Mouse (Mus musculus) CH12.LX (cell line): Measurements from ENCODE around the gene Ppil3. TPM values are rescaled to one million over a fixed set of nuclear protein-coding genes. Genes with fewer than 3 reads are reported as not detected.

ENCODE experiments used
- DNase-seq: peaks from one replicate; pipeline ENCODE4 v3.0.0-alpha.2; 2013; ENCODE audit errors: extremely low read depth
- H3K27ac ChIP-seq: 2 replicates; pipeline ENCODE4 v1.5.1; 2012; ENCODE audit warnings: low read depth, mild to moderate bottlenecking, control low read depth, moderate library complexity; ENCODE audit not compliant: insufficient read depth
- H3K27me3 ChIP-seq: replicated peaks from 2 replicates; pipeline ENCODE3; 2012; ENCODE audit warnings: inconsistent platforms
- H3K36me3 ChIP-seq, 2 experiments: replicated peaks in 1 of 2; 2 replicates each; pipeline versions ENCODE3 to v1.6.1; 2012; ENCODE audit warnings: inconsistent platforms in 1 of 2, low read length in 1 of 2, mild to moderate bottlenecking in 1 of 2, mixed read lengths in 1 of 2, moderate library complexity in 1 of 2; ENCODE audit not compliant: control insufficient read depth in 1 of 2, insufficient read depth in 1 of 2
- H3K4me1 ChIP-seq, 2 experiments: 2 replicates each; pipeline ENCODE4 v1.6.1; 2012; ENCODE audit warnings: inconsistent platforms in 1 of 2, moderate library complexity in 1 of 2; ENCODE audit not compliant: insufficient read depth in 2 of 2, control insufficient read depth in 1 of 2
- H3K4me2 ChIP-seq: 2 replicates; pipeline ENCODE4 v1.6.1; 2012; ENCODE audit warnings: low read depth, mild to moderate bottlenecking, control low read depth; ENCODE audit not compliant: poor library complexity, insufficient read depth, severe bottlenecking
- H3K4me3 ChIP-seq, 3 experiments: fragments of 150-350 bp in 1 of 3; sonication (generic) in 1 of 3; replicated peaks in 1 of 3; 2 replicates each; pipeline versions ENCODE3 to v1.5.1; 2011 to 2012; ENCODE audit warnings: low read depth in 2 of 3, low read length in 2 of 3, mild to moderate bottlenecking in 2 of 3, moderate library complexity in 2 of 3, control low read depth in 1 of 3, improper control_type of control experiment in 1 of 3, inconsistent platforms in 1 of 3, mixed read lengths in 1 of 3; ENCODE audit not compliant: poor library complexity in 1 of 3
- H3K79me2 ChIP-seq: replicated peaks from 2 replicates; pipeline ENCODE4 v1.6.1; 2012; ENCODE audit warnings: mild to moderate bottlenecking, moderate library complexity; ENCODE audit not compliant: control insufficient read depth, poor library complexity, insufficient read depth, severe bottlenecking; ENCODE audit errors: extremely low read depth
- H3K9ac ChIP-seq: 2 replicates; pipeline ENCODE4 v1.6.1; 2012; ENCODE audit warnings: low read depth, mild to moderate bottlenecking, control low read depth, moderate library complexity; ENCODE audit not compliant: insufficient read depth
- H3K9me3 ChIP-seq: replicated peaks from 2 replicates; pipeline ENCODE3; 2012; ENCODE audit warnings: low read length, inconsistent platforms, mixed read lengths
- CTCF ChIP-seq, 2 experiments: IDR thresholded peaks in 1 of 2; conservative IDR thresholded peaks in 1 of 2; 2 replicates each; pipeline ENCODE4 v1.5.1; 2011 to 2012; ENCODE audit warnings: low read depth in 2 of 2, low read length in 2 of 2, improper control_type of control experiment in 1 of 2, inconsistent platforms in 1 of 2, mild to moderate bottlenecking in 1 of 2, moderate library complexity in 1 of 2
- ELF1 ChIP-seq: IDR thresholded peaks from 2 replicates; pipeline ENCODE4 v1.6.1; 2014; ENCODE audit warnings: low read depth, mild to moderate bottlenecking, inconsistent platforms, low read length, improper control_type of control experiment
- ETS1 ChIP-seq: conservative IDR thresholded peaks from 2 replicates; pipeline ENCODE4 v1.6.1; 2012; ENCODE audit warnings: low read depth, mild to moderate bottlenecking, inconsistent platforms, low read length, improper control_type of control experiment, moderate library complexity
- HCFC1 ChIP-seq: IDR thresholded peaks from 2 replicates; pipeline ENCODE4 v1.6.1; 2012; ENCODE audit warnings: low read depth, mild to moderate bottlenecking, inconsistent platforms, low read length, improper control_type of control experiment
- JUND ChIP-seq: conservative IDR thresholded peaks from 2 replicates; pipeline ENCODE4 v1.6.1; 2011; ENCODE audit warnings: low read depth, low read length, improper control_type of control experiment
- MAX ChIP-seq: IDR thresholded peaks from 2 replicates; pipeline ENCODE4 v1.6.1; 2011; ENCODE audit warnings: low read length, improper control_type of control experiment
- MAZ ChIP-seq: IDR thresholded peaks from 2 replicates; pipeline ENCODE4 v1.6.1; 2012; ENCODE audit warnings: low read depth, mild to moderate bottlenecking, inconsistent platforms, low read length, improper control_type of control experiment, moderate library complexity
- MXI1 ChIP-seq: IDR thresholded peaks from 2 replicates; pipeline ENCODE4 v1.6.1; 2011; ENCODE audit warnings: mild to moderate bottlenecking, low read depth, low read length, improper control_type of control experiment
- MYC ChIP-seq: IDR thresholded peaks from 2 replicates; pipeline ENCODE4 v1.6.1; 2011; ENCODE audit warnings: low read depth, mild to moderate bottlenecking, improper control_type of control experiment, low read length
- NELFE ChIP-seq: IDR thresholded peaks from 2 replicates; pipeline ENCODE4 v1.6.1; 2011; ENCODE audit warnings: low read depth, low read length, improper control_type of control experiment
- NRF1 ChIP-seq: IDR thresholded peaks from 2 replicates; pipeline ENCODE4 v1.6.1; 2014; ENCODE audit warnings: low read depth, mild to moderate bottlenecking, inconsistent platforms, low read length, improper control_type of control experiment, moderate library complexity
- POLR2A ChIP-seq: IDR thresholded peaks from 2 replicates; pipeline ENCODE4 v1.6.1; 2011; ENCODE audit warnings: low read depth, mild to moderate bottlenecking, improper control_type of control experiment, low read length
- POLR2AphosphoS2 ChIP-seq: IDR thresholded peaks from 2 replicates; pipeline ENCODE4 v1.6.1; 2011; ENCODE audit warnings: low read depth, low read length, improper control_type of control experiment
- SIN3A ChIP-seq: IDR thresholded peaks from 2 replicates; pipeline ENCODE4 v1.6.1; 2012; ENCODE audit warnings: low read length, improper control_type of control experiment, inconsistent platforms
- TBP ChIP-seq: conservative IDR thresholded peaks from 2 replicates; pipeline ENCODE4 v1.6.1; 2011; ENCODE audit warnings: low read depth, low read length, improper control_type of control experiment
- TCF12 ChIP-seq: IDR thresholded peaks from 2 replicates; pipeline ENCODE4 v1.6.1; 2014; ENCODE audit warnings: low read depth, mild to moderate bottlenecking, inconsistent platforms, low read length, improper control_type of control experiment
- USF2 ChIP-seq: conservative IDR thresholded peaks from 2 replicates; pipeline ENCODE4 v1.6.1; 2011; ENCODE audit warnings: low read depth, low read length, improper control_type of control experiment
- ZMIZ1 ChIP-seq: IDR thresholded peaks from 2 replicates; pipeline ENCODE4 v1.6.1; 2012; ENCODE audit warnings: low read depth, mild to moderate bottlenecking, inconsistent platforms, low read length, improper control_type of control experiment
- dilution Hi-C: fragments of 300-500 bp; cut with MboI; formaldehyde crosslinking; loops from 2 replicates; pipeline ENCODE4 v1.14.3; 2020; ENCODE audit warnings: low sequenced_read_pairs; ENCODE audit not compliant: extremely low pct_unique_long_range_greater_than_20kb, extremely low pct_ligation_motif_present
- in situ Hi-C: fragments of 300-500 bp; cut with MboI; formaldehyde crosslinking; loops from 3 replicates; pipeline ENCODE4 v1.14.3; 2019; ENCODE audit warnings: low sequenced_read_pairs, low pct_ligation_motif_present, low pct_unique_long_range_greater_than_20kb, mixed read lengths
- polyA plus RNA-seq: library from polyadenylated mRNA; unstranded; fragments of >175 nt; gene quantifications from 2 replicates; pipeline ENCODE4 v1.2.1, GENCODE M21; 2012; ENCODE audit warnings: low read depth; ENCODE audit not compliant: insufficient read length
- total RNA-seq, 2 experiments: library from RNA; depleted of rRNA; stranded (reverse); fragments of 300-350 nt in 1 of 2; fragments of >200 nt in 1 of 2; gene quantifications; 2 replicates each; pipeline ENCODE4 v1.2.3; 2012 to 2014

Ppil3 gene
- total and polyA plus RNA-seq, 3 experiments, result 66.1 to 161 (median 103) TPM

DNA sequence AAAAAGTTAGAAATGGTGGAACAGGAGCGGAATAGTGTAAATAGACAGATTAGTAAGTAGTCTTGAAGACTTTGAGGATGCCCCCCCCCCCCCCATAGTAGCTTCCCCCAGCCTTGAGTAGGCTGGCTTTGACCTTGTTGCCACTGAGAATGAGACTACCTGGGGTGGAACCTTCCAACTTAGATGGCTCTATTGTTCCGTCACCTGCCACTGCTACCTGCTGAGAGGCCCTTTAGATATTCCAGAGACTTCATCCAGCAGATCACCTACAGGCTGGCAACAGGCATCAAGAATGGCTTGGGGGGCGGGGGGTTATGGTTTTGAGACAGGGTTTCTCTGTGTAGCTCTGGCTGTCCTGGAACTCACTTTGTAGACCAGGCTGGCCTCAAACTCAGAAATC is 20.7 kb downstream of the Ppil3 start:
- Histone ChIP-seq H3K9me3 (no peaks in the 10 kb centered on the region), H3K79me2 (peaks cover 34% of the 10 kb centered on the region), H3K4me3 (no peak overlapping the region), H3K9ac (peak overlapping the region; percentile 100), H3K27ac (no peak overlapping the region)
- no peak for DNase-seq
- TF ChIP-seq MAZ, result no peak
- TF ChIP-seq NRF1, result no peak
- TF ChIP-seq ELF1, result no peak
- no peak for TF ChIP-seq ETS1
- TF ChIP-seq SIN3A, result no peak
- no peak for TF ChIP-seq TCF12
- TF ChIP-seq JUND, result no peak
- TF ChIP-seq MAX, result no peak
- TF ChIP-seq HCFC1, result no peak
- no peak for TF ChIP-seq CTCF (conservative IDR thresholded peaks at IDR 0.05 in 1 of 2, IDR thresholded peaks at IDR 0.05 in 1 of 2; ENCODE audit: low read depth in 2 of 2, low read length in 2 of 2)
- TF ChIP-seq, all 38 proteins: peak for 0
- Histone ChIP-seq H3K4me1 (peaks cover 6 to 26% of the 10 kb centered on the region in 2 experiments; a peak in 3 of 4 replicates), H3K27me3 (no peaks in the 10 kb centered on the region), H3K36me3 (peaks cover 15 to 36% of the 10 kb centered on the region in 2 experiments), H3K4me2 (no peak overlapping the region)
- in situ Hi-C loops, result no loop called here
- dilution Hi-C loops, result no loop called here

DNA sequence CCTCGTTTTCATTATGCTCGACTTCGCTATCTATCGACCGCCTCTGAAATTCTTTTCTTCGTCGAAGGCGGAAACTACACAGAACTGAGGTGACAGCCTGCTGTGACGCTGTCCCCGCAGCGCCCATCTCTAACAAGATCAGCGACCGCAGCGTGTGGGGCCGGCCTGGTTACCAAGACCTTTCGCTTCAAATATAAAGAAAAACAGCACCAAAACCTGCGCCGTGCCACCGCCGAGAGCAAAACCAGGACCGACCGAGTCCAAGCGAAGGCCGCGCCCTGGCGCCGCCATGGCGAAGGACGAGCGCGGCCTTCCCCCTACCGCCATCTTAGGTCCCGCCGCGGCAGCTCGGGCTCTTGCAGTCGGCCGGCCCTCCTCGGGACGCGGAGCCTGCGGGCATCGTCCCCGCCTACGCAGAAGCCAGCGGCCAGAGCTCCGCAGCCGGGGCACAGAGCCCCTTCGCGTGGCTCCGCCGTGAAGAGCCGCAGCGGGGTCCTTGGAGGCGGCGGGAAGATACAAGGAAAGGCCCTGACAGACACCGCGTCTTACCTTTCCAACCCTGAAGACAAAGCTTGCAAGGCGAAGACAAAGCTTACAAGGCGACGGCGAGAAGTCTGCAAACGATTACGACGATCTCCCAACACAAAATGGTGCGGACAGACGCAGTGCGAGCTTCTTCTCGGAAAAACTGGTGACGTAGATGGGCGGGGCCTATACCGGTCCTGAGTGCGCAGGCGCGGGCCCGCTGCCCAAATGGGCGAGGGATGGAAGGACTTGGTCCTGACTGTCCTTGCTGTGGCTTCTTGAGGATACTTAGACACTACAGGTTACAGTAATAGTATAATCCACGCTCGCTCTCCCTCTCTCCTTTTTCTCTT is 21.7 kb downstream of the Ppil3 start, which contains the start of gene Clk1:
Gene Clk1, minus strand, starts transcription at position 696 of the 878 bp plus-strand sequence.
- Histone ChIP-seq H3K27ac (peak within 1 kb of the TSS; percentile 83), H3K9me3 (no peaks in the 10 kb centered on the region), H3K4me2 (peak within 1 kb of the TSS; percentile 37; the same call in 1 of the 2 replicates), H3K27me3 (no peaks in the 10 kb centered on the region), H3K9ac (peak within 1 kb of the TSS; percentile 100), H3K4me1 (peaks cover 6 to 32% of the 10 kb centered on the region in 2 experiments; a peak in 3 of 4 replicates)
- dilution Hi-C loops, result no loop called here
- in situ Hi-C loops, result no loop called here
- peak; percentile 89 for DNase-seq
- TF ChIP-seq USF2 (no peak), NRF1 (peak; percentile 93), HCFC1 (peak; percentile 5), MAX (peak; percentile 21; the same call in 1 of the 2 replicates), POLR2AphosphoS2 (peak; percentile 93), POLR2A (peak; percentile 99), ZMIZ1 (peak; percentile 82), TBP (peak; percentile 92), TCF12 (peak; percentile 90), MXI1 (no peak), NELFE (peak; percentile 97), MYC (no peak)
- TF ChIP-seq, all 38 proteins: peak for 9
- Histone ChIP-seq H3K79me2 (peaks cover 42% of the 10 kb centered on the region), H3K4me3 (peak within 1 kb of the TSS; percentile 94 to 99 (median 96)), H3K36me3 (peaks cover 24 to 36% of the 10 kb centered on the region in 2 experiments)
